Mouse (Mus musculus) gastrocnemius, postnatal 36 days (tissue): ENCODE results near the gene Slfn9. TPM values are rescaled to one million over a fixed set of nuclear protein-coding genes. Genes with fewer than 3 reads are reported as not detected.
"Not testable (repeated sequence)": the region's sequence is repeated elsewhere in the genome, so short reads cannot be mapped to it uniquely, and the experiment has no call there.

Experiments used
- DNase-seq, 2 experiments: peaks; one replicate each; pipeline ENCODE4 v3.0.0; 2022
- intact Hi-C: fragments of 180-260 bp; cut with DNase I; formaldehyde crosslinking; loops from one replicate; pipeline ENCODE4 v1.15.1; 2025
- long read RNA-seq, 2 experiments: library from polyadenylated mRNA; stranded (forward); transcript quantifications; one replicate each; pipeline ENCODE4 v2.0.0; 2021
- total RNA-seq, 2 experiments: library from RNA; stranded (reverse); gene quantifications; 2 replicates each; pipeline ENCODE4 v1.2.3; 2021

Gene Slfn9
- total RNA-seq: under 1 TPM; 0.33 to 0.42 TPM
- long read RNA-seq, experiment 1: 0 reads
- long read RNA-seq, experiment 2: 0 reads

DNA sequence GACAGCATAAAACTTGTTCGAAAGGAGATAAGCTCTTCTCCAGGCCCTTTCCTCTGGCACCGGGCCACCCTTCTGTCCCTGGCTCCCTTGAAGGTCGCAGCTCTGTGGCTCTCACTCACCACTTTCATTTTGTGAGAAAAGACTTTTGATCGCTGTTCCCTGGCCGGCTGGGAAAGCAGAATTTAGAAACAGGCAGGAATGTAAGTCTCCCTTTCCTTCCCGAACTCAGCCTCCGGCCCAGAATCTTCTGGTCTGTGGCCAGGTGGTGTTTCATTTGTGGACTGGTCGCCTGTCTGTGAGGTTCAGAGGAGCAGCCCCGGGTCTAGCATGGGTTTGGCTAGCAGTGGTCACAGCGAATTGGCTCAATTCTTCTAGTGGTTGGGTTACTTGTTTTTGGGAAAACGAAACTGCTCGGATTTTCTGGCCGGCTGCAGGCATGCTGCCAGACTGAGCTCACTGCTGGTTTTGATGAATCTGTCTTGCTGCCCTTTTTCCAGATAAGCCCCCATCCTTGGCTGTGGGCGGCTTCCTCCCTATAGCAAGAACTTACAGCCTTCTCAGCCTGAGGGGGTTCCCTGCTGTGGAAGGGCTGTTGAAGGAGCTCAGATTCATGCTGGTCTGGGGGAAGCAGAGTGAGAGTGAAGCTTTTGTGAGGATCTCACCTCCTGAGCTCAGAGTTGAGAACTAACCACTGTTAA is at the start of gene Slfn9:
Slfn9 (minus strand) TSS at position 362 of the 698 bp plus-strand sequence.
- peak; percentile 21 to 53 for DNase-seq
- intact Hi-C loops: no loop called here

DNA sequence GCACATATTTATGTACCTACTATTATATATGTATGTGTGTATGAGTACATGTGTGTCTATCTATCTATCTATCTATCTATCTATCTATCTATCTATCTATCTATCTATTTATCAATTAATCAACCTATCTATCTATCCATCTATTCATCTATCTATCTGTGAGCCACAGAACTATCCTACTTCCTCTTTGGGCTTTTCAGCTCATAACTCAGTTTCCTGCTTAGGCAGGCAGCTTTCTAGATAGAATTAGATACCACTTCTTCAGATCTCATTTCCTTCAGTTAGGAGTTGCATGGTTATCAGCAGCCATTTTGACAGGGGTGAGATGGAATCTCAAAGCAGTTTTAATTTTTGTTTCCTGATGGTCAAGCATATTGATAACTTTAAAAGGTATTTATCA is 49.4 kb upstream of the Slfn9 start:
- intact Hi-C loops: no loop called here
- DNase-seq: no peak

DNA sequence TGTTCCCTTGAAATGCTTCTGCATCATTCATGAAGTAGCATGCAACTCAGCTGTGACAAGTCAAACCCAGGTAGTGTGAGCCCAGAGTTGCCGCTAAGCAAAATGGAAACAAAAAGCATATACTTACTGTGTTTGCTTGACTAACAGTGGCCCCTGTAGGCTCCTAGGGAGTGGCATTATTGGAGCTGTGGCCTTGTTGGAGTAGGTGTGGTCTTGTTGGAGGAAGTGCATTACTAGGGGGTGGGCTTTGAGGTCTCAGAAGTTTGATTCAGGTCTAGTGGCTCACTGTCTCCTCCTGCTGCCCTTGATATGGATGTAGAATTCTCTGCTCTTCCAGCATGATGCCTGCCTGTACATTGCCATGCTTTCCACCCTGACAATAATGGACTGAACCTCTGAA is 48.7 kb upstream of the Slfn9 start:
- DNase-seq: no peak
- intact Hi-C loops: no loop called here

DNA sequence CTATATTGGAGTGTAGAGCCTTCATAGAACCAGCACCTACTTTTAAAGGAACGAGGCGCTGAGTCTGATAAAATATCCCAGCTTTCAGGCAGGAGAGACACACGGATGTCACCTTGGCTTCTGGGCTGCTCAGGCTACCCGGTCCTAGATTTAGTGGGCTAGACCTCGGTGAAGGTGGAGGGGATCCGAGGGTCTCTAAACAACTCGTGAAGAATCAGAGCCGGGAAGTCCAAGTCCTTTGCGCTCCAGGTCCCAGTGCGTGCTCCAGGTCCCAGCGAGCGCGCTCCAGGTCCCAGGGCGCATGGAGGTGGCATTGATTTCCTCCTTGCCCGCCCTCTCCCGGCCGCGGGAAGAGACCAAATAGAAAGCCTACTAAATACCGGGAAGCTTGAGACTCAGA is 48.2 kb upstream of the Slfn9 start:
- intact Hi-C loops: no loop called here
- no peak for DNase-seq

DNA sequence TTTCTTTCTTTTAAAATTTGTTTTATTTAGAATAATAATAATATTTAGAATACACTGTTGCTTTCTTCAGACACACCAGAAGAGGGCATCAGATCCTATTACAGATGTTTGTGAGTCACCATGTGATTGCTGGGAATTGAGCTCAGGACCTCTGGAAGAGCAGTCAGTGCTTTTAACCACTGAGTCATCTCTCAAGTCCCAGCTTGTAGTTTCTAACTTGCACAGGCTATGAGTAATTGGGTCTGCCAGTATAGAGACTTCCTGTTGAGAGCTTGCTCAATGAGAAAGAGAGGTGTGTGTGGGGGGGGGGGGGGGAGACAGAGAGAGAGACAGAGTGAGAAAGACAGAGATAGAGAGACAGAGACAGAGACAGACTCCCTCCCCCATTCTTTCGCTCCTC is 47.5 kb upstream of the Slfn9 start:
- no peak for DNase-seq
- intact Hi-C loops: no loop called here

DNA sequence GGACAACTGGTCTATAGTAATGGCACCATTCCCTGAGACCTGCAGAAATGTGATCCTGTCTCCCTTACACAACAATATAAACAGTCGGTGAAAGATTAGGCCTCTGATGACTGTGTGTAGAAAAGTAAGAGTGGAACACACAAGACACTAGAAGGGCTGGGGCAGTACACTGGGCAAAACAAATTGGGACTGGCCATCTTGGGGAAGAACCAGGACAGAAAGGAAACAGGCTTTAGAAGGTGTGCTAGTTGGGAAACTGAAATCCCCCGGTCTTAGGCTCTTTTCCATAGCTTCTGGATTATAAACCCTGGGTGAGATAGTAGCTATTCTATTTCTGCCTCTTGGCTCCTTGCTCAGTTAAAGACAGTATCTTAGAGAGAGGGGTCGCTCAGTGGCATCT is 47.1 kb upstream of the Slfn9 start:
- DNase-seq, intact Hi-C loops: not testable (repeated sequence)

DNA sequence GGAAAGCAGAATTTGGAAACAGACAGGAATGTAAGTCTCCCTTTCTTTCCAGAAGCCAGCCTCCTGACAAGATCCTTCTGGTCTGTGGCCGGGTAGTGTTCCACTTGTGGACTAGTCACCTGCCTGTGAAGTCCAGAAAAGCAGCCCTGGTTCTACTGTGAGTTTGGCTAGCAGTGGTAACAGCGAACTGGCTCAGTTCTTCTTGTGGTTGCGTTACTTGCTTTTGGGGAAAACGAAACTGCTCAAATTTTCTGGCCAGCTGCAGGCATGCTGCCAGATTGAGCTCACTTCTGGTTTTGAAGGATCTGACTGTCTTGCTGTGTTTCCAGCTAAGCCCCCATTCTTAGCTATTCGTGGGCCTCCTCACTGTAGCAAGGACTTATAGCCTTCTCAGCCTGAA is 29.0 kb upstream of the Slfn9 start, which contains the start of gene Slfn8:
Slfn8 (minus strand) TSS at position 190 of the 400 bp plus-strand sequence.
- peak; percentile 9 to 41 for DNase-seq
- intact Hi-C loops: no loop called here

DNA sequence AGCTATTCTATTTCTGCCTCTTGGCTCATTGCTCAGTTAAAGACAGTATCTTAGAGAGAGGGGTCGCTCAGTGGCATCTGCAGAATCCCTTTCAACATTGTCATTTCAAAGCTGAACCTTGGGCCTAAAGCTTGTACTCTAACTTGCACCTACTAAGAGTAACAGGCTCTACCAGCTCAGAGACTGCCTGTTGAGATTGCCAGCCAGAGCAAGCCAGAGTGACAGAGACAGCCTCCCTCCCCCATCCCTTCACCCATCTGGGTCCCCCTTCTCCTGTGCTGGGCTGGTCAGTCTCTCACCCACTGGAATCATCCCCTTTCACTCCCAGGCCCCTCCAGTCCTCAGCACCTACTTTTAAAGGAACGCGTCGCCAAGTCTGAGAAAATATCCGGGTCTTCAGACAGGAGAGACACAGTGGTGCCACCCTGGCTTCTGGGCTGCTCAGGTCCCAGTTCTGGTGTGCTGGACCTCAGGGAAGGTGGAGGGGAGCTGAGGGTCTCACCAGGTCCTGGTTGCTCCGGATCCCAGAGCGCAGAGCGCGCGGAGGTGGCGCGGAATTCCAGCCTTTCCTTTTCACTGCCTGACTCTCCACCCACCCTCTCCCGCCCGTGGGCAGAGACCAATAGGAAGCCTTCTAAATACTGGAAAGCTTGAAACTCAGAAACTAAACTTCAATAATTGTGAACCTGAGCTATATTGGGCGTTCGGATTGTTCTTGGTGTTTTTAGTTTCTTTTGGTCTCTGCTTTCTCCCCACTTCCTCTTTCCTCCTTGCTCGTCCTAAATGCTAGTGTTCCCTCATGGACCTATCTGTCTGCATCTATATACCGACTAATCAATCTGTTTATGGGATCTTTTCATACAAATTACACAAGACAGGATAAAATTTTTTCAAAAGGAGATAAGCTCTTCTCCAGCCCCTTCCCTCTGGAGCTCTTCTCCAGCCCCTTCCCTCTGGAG is 28.2 kb upstream of the Slfn9 start:
- intact Hi-C loops, DNase-seq: not testable (repeated sequence)

DNA sequence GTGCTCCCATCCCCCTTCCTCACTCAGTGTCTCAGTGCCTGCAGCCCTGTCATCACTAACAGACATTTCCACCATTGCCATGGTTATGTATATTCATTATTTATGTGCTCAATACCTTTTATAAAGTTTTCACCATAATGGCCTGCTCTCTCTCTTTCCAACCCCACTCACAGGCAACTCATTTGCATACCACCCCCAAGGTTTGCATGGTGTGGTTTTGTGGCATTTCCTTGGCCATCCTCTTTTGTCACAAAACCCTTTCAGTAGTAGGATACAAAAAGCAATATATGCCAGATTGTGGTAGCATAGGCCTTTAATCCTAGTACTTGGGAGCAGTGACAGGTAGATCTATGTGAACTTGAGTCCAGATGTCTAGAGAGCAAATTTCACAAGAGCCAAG is 24.5 kb upstream of the Slfn9 start:
- intact Hi-C loops: no loop called here
- no peak for DNase-seq

DNA sequence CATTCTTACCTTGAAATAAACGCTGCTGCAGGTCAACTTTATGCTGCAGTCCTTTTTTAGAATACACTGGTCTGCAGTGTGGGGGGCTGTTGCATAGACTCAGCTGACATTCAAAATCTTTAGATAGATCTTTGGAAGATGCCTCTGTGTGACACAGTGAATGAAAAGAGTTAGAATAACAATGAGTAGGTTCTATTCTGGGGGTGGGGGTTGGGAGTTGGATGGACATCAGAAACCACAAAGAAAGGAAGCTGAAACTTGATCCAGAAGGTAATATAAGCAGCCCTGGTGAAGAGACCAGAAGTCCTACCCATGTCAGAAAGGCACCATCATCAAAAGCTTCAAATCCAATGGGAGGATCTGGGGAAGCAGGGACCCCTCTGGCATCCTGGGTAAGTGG is 21.7 kb upstream of the Slfn9 start:
- no peak for DNase-seq
- intact Hi-C loops: no loop called here

DNA sequence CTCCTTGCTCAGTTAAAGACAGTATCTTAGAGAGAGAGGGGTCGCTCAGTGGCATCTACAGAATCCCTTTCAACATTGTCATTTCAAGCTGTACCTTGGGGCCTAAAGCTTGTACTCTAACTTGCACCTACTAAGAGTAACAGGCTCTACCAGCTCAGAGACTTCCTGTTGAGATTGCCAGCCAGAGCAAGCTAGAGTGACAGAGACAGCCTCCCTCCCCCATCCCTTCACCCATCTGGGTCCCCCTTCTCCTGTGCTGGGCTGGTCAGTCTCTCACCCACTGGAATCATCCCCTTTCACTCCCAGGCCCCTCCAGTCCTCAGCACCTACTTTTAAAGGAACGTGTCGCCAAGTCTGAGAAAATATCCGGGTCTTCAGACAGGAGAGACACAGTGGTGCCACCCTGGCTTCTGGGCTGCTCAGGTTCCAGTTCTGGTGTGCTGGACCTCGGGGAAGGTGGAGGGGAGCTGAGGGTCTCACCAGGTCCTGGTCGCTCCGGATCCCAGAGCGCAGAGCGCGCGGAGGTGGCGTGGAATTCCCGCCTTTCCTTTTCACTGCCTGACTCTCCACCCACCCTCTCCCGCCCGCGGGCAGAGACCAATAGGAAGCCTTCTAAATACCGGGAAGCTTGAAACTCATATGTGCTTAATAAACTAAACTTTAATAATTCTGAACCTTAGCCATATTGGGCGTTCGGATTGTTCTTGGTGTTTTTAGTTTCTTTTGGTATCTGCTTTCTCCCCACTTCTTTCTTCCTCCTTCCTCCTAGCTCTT is 831 bp downstream of the Slfn9 start:
- intact Hi-C loops: not testable (repeated sequence)
- DNase-seq: peak in 1 of 2 experiments; percentile 9

DNA sequence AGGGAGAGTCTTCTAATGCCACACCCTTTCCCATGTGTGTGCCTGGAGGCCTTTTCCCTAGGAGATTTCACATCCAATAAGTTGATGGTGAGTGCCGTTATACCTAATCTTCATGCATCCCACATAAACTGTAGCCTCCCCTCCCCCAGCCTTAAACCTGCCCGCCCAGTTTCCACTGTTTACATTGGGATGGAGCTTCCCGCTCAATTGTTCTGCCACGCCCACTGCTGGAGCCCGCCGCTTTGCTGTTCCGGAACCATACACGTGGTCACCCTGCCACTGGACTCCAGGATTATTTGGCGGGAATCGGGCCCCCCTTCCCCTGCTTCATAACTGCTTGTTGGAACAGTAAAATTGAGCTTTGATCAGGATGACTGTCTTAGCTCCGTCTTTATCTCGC is 2.3 kb downstream of the Slfn9 start:
- DNase-seq: no peak
- intact Hi-C loops: no loop called here

DNA sequence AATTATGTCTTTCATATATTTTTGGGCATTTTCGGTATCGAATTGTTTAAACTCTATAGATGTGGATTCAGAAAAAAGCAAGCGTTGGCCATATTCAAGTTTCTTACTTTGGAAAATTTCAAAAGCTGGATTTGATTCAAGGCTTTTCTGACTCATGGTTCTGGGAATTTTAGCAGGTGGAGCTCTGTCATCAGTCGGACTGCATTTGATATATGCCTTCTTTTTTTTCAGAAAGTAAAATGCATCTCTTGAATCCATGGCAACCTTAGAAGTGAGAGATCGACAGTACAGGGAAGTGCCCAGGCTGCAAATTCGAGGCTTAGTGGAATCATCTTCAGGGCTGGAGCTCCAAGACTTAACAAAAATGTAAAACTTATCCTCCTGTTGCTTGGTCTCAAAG is 4.0 kb downstream of the Slfn9 start:
- intact Hi-C loops: no loop called here
- DNase-seq: no peak

DNA sequence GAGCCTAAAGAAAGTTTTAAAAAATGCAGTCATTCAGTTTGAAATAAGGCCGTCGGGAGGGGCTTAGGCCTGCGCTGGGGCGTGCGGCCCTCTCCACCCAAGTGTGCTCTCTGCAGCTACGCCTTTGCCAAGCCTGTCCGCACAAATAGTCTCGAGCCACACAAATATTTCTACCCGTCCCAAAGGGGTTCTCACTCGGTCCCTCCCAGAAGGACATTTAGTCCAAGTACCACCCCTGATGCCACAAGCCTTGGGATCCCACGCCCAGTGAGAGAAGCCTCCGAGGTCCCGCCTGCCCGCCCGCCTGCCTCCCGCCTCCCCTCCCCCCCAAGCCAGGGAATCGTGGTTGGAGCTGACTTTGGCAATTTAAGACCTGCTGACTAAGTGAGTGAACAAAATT is 8.4 kb downstream of the Slfn9 start:
- intact Hi-C loops: no loop called here
- DNase-seq: peak in 1 of 2 experiments; percentile 19

DNA sequence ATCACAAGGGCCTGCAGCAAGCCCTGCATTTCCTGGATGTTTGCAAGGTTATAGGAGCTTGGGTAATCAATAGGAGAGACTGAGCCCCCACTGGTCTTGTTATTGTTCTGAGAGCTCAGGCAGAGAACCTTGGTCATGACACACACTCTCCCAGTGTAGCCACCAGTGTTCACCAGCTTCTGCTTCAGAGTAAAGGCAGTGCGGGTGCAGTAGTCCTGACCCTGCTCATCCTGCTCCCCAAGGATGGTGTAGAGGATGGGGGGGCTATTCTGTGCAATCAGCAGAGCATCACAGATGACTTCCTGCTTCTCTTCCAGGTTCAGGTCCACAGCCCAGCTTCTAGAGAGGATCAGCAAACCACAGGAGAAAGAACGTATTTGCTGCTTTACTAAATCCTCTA is 9.2 kb downstream of the Slfn9 start:
- intact Hi-C loops: not testable (repeated sequence)

DNA sequence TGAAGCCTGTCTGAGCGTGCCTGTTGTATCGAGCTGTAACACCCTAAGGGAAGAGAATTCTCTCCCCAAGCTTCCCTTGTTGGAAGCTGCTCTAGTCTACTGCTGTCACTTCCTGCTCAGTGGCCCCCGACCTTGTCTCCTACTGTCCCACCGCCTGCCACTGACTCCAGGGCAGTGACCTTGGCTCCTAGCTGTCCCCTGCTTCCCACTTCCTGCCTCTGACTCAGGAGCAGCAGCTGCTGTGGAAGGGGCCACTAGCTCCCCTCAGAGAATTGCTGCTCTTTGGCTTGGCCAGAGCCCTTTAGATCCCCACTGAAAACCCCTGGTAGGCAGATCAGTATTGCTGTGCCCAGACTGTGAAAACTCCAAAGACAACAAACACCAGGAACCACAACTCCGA is 17.7 kb downstream of the Slfn9 start:
- intact Hi-C loops: loop anchor here (10.0 kb wide), 1 partner anchor 359 kb away; no protein-coding TSS in a partner anchor
- no peak for DNase-seq

More for the DNA sequence above, 9.2 kb downstream of the Slfn9 start:
- DNase-seq: not testable (repeated sequence)

DNA sequence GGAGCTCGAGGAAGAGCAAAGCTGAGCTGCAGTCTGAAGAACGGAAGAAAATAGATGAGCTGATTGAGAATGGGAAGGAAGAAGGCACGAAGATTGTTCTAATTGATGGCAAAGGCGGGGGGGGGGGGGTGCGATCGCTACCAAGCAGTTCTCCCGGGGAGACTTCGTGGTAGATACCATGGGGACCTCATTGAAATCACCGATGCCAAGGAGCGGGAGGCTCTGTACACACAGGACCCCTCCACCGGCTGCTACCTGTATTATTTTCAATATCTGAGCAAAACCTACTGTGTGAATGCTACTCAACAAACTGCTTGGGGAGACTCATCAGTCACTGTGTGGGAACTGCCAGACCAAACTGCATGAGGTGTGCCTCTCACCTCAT is 20.0 kb downstream of the Slfn9 start:
- no peak for DNase-seq
- intact Hi-C loops: loop anchor here (10.0 kb wide), 1 partner anchor 357 kb away; no protein-coding TSS in a partner anchor

DNA sequence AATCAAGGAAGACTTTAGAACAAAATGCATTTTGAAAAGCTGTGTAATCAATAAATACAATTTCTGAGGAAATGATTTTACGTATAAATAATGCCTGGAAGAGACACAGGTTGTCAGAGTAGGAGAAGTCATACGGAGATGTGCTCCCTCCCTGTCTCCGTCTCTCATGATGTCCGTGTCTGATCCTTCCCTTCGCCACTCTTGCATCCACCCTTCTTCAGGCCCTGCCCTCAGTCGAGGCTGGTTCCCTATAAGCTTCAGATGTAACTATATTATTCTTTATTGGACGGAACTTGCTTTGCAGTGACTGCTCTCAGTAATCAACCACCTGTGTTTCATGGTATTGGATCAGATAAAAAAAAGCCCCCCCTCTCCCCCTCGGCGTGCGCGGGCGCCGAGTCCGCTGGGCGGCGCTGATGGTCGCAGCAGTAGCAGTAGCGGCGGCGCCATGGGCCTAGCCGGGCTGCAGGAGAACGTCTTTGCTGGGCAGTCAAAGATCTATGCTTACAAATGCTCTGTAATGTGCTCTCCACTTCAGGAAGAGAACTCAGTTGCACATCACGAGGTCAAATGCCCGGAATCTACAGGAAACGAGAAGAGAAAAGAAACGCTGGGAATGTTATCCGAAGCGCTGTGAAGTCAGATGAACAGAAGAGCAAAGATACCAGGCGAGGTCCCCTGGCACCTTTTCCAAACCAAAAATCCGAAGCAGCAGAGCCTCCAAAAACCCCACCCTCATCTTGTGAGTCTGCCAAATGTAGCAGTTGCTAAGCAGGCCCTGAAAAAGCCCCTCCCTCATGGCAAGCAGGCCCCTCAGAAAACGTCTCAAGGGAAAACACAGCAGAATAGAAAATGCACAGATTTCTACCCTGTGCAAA is 20.7 kb downstream of the Slfn9 start:
- DNase-seq: no peak
- intact Hi-C loops: loop anchor here (10.0 kb wide), 1 partner anchor 356 kb away; no protein-coding TSS in a partner anchor

DNA sequence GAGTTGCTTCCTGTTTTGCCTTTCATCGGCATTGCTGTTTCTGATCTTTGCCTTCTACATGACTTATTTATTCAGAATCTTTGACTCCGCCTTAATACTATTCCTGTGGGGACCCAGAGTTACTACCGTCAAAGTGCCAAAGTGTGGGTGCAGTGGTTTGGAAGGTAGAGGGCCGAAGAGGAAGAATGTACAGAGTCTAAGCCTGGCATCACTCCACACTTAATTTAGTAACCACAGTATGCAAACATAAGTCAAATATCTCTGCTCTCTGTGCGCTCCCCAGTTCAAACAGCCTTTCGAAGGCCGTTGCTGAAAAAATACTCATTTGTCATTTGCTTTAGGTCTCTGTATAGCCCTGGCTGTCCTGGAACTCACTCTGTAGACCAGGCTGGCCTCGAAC is 29.4 kb downstream of the Slfn9 start:
- intact Hi-C loops: no loop called here
- no peak for DNase-seq

DNA sequence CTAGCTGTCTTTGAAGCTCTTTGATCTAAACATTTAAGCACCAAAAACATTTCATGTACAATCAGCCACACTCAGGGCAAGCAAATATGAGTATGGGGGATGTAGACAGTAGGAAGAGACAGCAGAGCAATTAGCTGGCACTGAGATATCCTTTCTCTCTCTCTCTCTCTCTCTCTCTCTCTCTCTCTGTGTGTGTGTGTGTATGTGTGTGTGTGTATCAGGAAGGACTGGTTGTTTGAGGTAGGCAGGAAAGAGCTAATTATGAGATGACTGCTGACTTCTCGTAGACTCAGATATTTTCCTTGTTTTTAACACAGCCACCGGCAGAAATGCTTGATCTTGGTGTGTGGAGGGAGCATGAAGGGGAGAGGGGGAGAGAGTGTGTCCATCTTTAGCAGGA is 29.9 kb downstream of the Slfn9 start:
- DNase-seq: no peak
- intact Hi-C loops: no loop called here
